In genomic region chr11:68692693-68693446, GRCm38 (mm10) we compare ENCODE assay signal across 8 mouse cellular contexts. TPM values are rescaled to one million over a fixed set of nuclear protein-coding genes. Genes with fewer than 3 reads are reported as not detected.
A peak's percentile ranks its signal among the peaks of the same experiment; 100 is the strongest.
DNase-seq lines count a peak whose midpoint lies in the region; ATAC-seq lines count a peak whose summit lies in the region.

No protein-coding gene starts in this region.

- peaks cover 16% of the 10 kb centered on the region for H3K4me1 ChIP-seq in limb, embryonic 15.5 days
- H3K4me1 ChIP-seq in neural tube, embryonic 13.5 days (replicated peaks): peaks cover 28% of the 10 kb centered on the region

- no peaks in the 10 kb centered on the region for H3K36me3 ChIP-seq in limb, embryonic 15.5 days
- H3K36me3 ChIP-seq in neural tube, embryonic 13.5 days: no peaks in the 10 kb centered on the region

- peak; percentile 9 to 17 for DNase-seq in spleen, postnatal 14 days (ENCODE audit: low spot score in 2 of 2)
- no peak for DNase-seq in spleen, adult 18-20 months
- DNase-seq in cerebellum, postnatal 4 days (ENCODE audit: low spot score in 2 of 2): peak; percentile 28 to 50
- DNase-seq in gastrocnemius, postnatal 4 days (ENCODE audit: low spot score in 2 of 2): peak; percentile 42 to 54
- DNase-seq in kidney, adult 11 months: peak; percentile 21
- DNase-seq in urinary bladder, postnatal 36 days (ENCODE audit: low spot score in 2 of 2): peak; percentile 16 to 34

- no peaks in the 10 kb centered on the region for H3K9me3 ChIP-seq in limb, embryonic 15.5 days
- no peaks in the 10 kb centered on the region for H3K9me3 ChIP-seq in neural tube, embryonic 13.5 days

- H3K27me3 ChIP-seq in limb, embryonic 15.5 days: no peaks in the 10 kb centered on the region
- no peaks in the 10 kb centered on the region for H3K27me3 ChIP-seq in neural tube, embryonic 13.5 days

- no peak for ATAC-seq in limb, embryonic 15.5 days (ENCODE audit: insufficient number of reproducible peaks, low FRiP score, low TSS enrichment, low read depth)
- peak; percentile 1; the same call in 1 of the 2 replicates for ATAC-seq in neural tube, embryonic 13.5 days (ENCODE audit: low read depth)

- H3K27ac ChIP-seq in limb, embryonic 15.5 days: peak overlapping the region; percentile 98
- H3K27ac ChIP-seq in neural tube, embryonic 13.5 days (replicated peaks): peak overlapping the region; percentile 99

- H3K4me2 ChIP-seq in limb, embryonic 15.5 days: peak overlapping the region; percentile 86
- H3K4me2 ChIP-seq in neural tube, embryonic 13.5 days: peak overlapping the region; percentile 71

- WGBS in limb, embryonic 15.5 days: under 1% methylated on average over 43 of the region's 43 CpGs
- under 1% methylated on average over 43 of the region's 43 CpGs for WGBS in neural tube, embryonic 13.5 days

- H3K4me3 ChIP-seq in limb, embryonic 15.5 days: peak overlapping the region; percentile 73
- H3K4me3 ChIP-seq in neural tube, embryonic 13.5 days: peak overlapping the region; percentile 80

- peak overlapping the region; percentile 76 for H3K9ac ChIP-seq in limb, embryonic 15.5 days
- peak overlapping the region; percentile 97 for H3K9ac ChIP-seq in neural tube, embryonic 13.5 days

RNA-seq across cellular contexts. Expression of gene Myh10, which starts 1.5 kb away (rescaled TPM):
- total RNA-seq in gastrocnemius, postnatal 4 days (2021): 10 to 100 TPM; 68.5 to 69.7 TPM
- polyA plus RNA-seq in limb, embryonic 15.5 days (2015; fragmentation: Nextera tagmentation; extraction: Ambion mirVana): 87.8 and 106 TPM in 2 replicates
- 76.5 and 94.0 TPM in 2 replicates for polyA plus RNA-seq in neural tube, embryonic 13.5 days (2015; fragmentation: Nextera tagmentation; extraction: Ambion mirVana)

Comparison
In these comparisons a context has a peak if more than half of its experiments do, and no peak if none do; other contexts are left out.
1. DNase-seq: peak in spleen, postnatal 14 days (2 of 2), cerebellum, postnatal 4 days (2 of 2), gastrocnemius, postnatal 4 days (2 of 2), kidney, adult 11 months (single experiment) and urinary bladder, postnatal 36 days (2 of 2); none in spleen, adult 18-20 months (0 of 2).